Mouse (Mus musculus) small intestine, adult 2 months (tissue): ENCODE measurements around the gene BC048562.

ENCODE experiments used
- CTCF ChIP-seq: fragments of 200-500 bp; IDR thresholded peaks from 2 replicates; pipeline ENCODE4 v1.5.1; 2012; ENCODE audit warnings: low read depth, mild to moderate bottlenecking, control low read depth, inconsistent platforms, low read length, moderate library complexity, mixed read lengths; ENCODE audit not compliant: insufficient replicate concordance, insufficient read length; ENCODE audit errors: extremely low read depth
- POLR2A ChIP-seq: fragments of 200-500 bp; IDR thresholded peaks from 2 replicates; pipeline ENCODE4 v1.6.1; 2012; ENCODE audit warnings: low read depth, mild to moderate bottlenecking, control low read depth, inconsistent platforms, low read length, moderate library complexity

DNA sequence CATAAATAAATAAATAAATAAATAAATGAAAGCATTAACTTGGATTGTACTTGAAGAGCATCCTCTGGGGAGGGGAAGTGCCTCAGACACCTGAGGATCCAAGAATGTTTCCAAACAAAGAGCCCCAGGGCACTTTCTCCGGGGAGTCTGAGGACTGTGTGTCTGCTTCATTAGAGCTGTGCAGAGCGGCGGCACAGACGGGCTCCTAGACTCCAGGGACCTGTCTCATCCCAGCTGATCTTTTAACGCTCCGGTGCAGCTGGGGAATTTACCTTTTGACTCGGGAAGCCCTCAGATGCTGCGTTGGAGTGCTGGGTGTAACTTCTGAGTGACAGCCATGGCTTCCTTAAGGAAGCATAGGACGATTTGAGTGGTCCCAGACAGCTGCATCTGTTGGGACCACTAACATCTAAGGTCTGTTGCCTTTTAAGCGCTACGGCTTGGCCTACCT, 24.9 kb downstream of the BC048562 start, which contains the start of gene Klhdc8b:
- TF ChIP-seq CTCF = no peak
- TF ChIP-seq POLR2A = 0 out of 2 replicates have a peak, but pooled peaks have one; percentile 11
